Mouse (Mus musculus): Measurements from ENCODE around the gene Mrln. TPM values are rescaled to one million over a fixed set of nuclear protein-coding genes. Genes with fewer than 3 reads are reported as not detected.

Gene Mrln
- polyA plus RNA-seq, 1 experiment from 2014 or later, result 11.0 TPM

DNA sequence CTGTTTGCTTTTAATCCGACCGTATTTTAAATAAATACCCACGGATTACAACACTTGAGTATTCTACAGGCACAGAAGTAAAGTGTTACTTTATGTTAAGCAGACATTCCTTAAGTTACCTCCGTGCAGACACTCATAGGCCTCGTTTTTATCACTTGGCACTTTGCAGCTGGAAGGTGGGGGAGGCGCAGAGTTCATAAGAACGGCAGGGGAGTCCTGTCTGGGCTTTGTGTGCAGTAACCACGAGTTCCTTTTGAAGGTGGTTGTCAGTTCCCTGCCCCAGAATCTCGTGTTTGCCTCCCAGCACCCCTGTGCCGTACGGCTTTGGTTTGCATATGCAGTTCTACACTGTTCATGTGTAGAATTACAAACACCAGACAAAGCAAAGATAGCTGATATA is 36.8 kb upstream of the Mrln start:
- Histone ChIP-seq H3K36me3 (ENCODE audit: control insufficient read depth, insufficient read depth, low read length) (no peaks in the 10 kb centered on the region; the same call in 1 of the 2 replicates), H3K4me1 (ENCODE audit: control insufficient read depth, insufficient read depth, low read length) (no peaks in the 10 kb centered on the region), H3K27me3 (ENCODE audit: control insufficient read depth, insufficient read depth, low read length) (no peaks in the 10 kb centered on the region), H3K4me3 (ENCODE audit: low read depth, low read length) (no peak overlapping the region), H3K27ac (ENCODE audit: low read depth, low read length) (no peak overlapping the region), H3K9me3 (ENCODE audit: control insufficient read depth, low read length) (no peaks in the 10 kb centered on the region), H3K4me2 (ENCODE audit: low read depth) (no peak overlapping the region), H3K9ac (ENCODE audit: low read length) (no peak overlapping the region)
- DNase-seq (ENCODE audit: low spot score) (no peak), ATAC-seq (ENCODE audit: insufficient read depth, low FRiP score, low TSS enrichment) (no peak)
- WGBS, result 78% methylated on average over 11 of the region's 11 CpGs

DNA sequence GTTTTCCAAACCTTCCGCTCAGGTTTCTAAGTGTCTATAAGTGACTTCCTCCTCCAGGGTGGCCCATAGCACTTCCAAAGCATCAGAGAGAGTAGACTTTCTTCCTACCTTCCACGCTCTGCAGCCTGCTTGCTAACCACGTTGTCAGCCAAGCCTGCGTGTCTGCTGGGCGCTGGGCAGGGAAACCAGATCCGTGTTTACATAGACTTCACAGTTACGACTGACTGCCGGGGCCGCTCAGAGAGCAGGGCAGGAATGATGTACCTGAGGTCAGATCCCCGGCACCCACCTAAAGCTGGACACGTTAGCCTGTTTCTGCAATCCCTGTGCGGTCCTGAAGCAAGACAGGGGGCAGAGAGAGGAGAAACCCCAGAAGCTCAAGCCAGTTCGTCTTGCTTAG is 36.1 kb upstream of the Mrln start:
- WGBS, result 77% methylated on average over 13 of the region's 13 CpGs

DNA sequence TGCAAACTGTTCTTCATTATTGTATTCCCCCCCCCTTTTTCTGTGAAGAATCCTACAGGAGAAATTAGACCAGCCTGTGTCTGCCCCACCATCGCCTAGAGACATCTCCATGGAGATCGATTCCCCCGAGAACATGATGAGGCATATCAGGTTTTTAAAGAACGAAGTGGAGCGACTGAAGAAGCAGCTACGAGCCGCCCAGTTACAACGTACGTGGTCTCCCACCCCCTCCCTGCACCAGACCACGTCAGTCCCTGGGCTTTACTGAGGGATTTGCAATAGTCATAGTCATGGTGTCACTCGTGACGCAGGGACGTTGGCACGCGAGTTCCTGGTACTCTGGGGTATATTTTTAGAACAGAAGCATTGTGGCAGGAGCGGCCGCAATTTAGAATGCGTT is 35.4 kb upstream of the Mrln start:
- Histone ChIP-seq H3K4me1 (ENCODE audit: control insufficient read depth, insufficient read depth, low read length) (no peaks in the 10 kb centered on the region), H3K4me2 (ENCODE audit: low read depth) (no peak overlapping the region), H3K9ac (ENCODE audit: low read length) (no peak overlapping the region), H3K4me3 (ENCODE audit: low read depth, low read length) (no peak overlapping the region), H3K27me3 (ENCODE audit: control insufficient read depth, insufficient read depth, low read length) (no peaks in the 10 kb centered on the region), H3K27ac (ENCODE audit: low read depth, low read length) (no peak overlapping the region), H3K9me3 (ENCODE audit: control insufficient read depth, low read length) (no peaks in the 10 kb centered on the region), H3K36me3 (ENCODE audit: control insufficient read depth, insufficient read depth, low read length) (no peaks in the 10 kb centered on the region; the same call in 1 of the 2 replicates)
- ATAC-seq (ENCODE audit: insufficient read depth, low FRiP score, low TSS enrichment) (no peak), DNase-seq (ENCODE audit: low spot score) (no peak)
- WGBS, result 88% methylated on average over 18 of the region's 18 CpGs

More for the DNA sequence above, 36.1 kb upstream of the Mrln start:
- DNase-seq (ENCODE audit: low spot score), result no peak
- no peak for ATAC-seq (ENCODE audit: insufficient read depth, low FRiP score, low TSS enrichment)
- Histone ChIP-seq H3K36me3 (ENCODE audit: control insufficient read depth, insufficient read depth, low read length) (no peaks in the 10 kb centered on the region; the same call in 1 of the 2 replicates), H3K4me1 (ENCODE audit: control insufficient read depth, insufficient read depth, low read length) (no peaks in the 10 kb centered on the region), H3K4me3 (ENCODE audit: low read depth, low read length) (no peak overlapping the region), H3K27ac (ENCODE audit: low read depth, low read length) (0 out of 2 replicates have a peak overlapping the region, but pooled peaks have one; percentile 20), H3K9ac (ENCODE audit: low read length) (no peak overlapping the region), H3K27me3 (ENCODE audit: control insufficient read depth, insufficient read depth, low read length) (no peaks in the 10 kb centered on the region), H3K9me3 (ENCODE audit: control insufficient read depth, low read length) (no peaks in the 10 kb centered on the region), H3K4me2 (ENCODE audit: low read depth) (no peak overlapping the region)

GRCm38 (mm10) chr10:70173314-70173713 is 31.1 kb upstream of the Mrln start:
- Histone ChIP-seq H3K4me1 (ENCODE audit: control insufficient read depth, insufficient read depth, low read length) (no peaks in the 10 kb centered on the region), H3K9me3 (ENCODE audit: control insufficient read depth, low read length) (no peaks in the 10 kb centered on the region), H3K27me3 (ENCODE audit: control insufficient read depth, insufficient read depth, low read length) (no peaks in the 10 kb centered on the region), H3K9ac (ENCODE audit: low read length) (no peak overlapping the region), H3K27ac (ENCODE audit: low read depth, low read length) (no peak overlapping the region), H3K36me3 (ENCODE audit: control insufficient read depth, insufficient read depth, low read length) (no peaks in the 10 kb centered on the region; the same call in 1 of the 2 replicates), H3K4me3 (ENCODE audit: low read depth, low read length) (no peak overlapping the region), H3K4me2 (ENCODE audit: low read depth) (no peak overlapping the region)
- WGBS, result 60% methylated on average over 3 of the region's 3 CpGs
- DNase-seq (ENCODE audit: low spot score) (peak; percentile 68), ATAC-seq (ENCODE audit: insufficient read depth, low FRiP score, low TSS enrichment) (no peak)

GRCm38 (mm10) chr10:70174494-70175190 is 29.8 kb upstream of the Mrln start:
- Histone ChIP-seq H3K9me3 (ENCODE audit: control insufficient read depth, low read length) (no peaks in the 10 kb centered on the region), H3K4me2 (ENCODE audit: low read depth) (no peak overlapping the region), H3K4me3 (ENCODE audit: low read depth, low read length) (no peak overlapping the region), H3K27me3 (ENCODE audit: control insufficient read depth, insufficient read depth, low read length) (no peaks in the 10 kb centered on the region), H3K4me1 (ENCODE audit: control insufficient read depth, insufficient read depth, low read length) (no peaks in the 10 kb centered on the region), H3K36me3 (ENCODE audit: control insufficient read depth, insufficient read depth, low read length) (no peaks in the 10 kb centered on the region), H3K9ac (ENCODE audit: low read length) (no peak overlapping the region), H3K27ac (ENCODE audit: low read depth, low read length) (no peak overlapping the region)
- 82% methylated on average over 16 of the region's 16 CpGs for WGBS
- DNase-seq (ENCODE audit: low spot score) (no peak), ATAC-seq (ENCODE audit: insufficient read depth, low FRiP score, low TSS enrichment) (no peak)

DNA sequence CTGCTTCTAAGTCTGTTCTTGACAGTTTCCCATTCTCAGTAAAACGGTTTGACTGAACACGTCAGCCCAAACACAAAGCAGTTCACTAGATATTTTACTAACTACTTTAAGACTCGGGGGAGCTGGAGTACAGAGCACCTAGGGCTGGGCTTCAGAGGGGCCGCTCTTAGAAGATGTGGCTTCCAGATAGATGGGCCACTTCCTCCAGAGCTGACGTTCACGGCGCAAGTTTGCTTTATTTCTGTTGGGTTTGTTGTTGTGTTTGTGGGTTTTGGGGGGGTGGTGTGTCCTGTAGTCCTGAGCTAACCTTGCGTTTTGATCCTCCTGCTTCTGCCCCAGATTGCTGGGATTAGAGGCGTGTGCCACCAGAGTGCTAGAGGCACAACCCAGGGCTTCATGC is 23.7 kb upstream of the Mrln start:
- Histone ChIP-seq H3K36me3 (ENCODE audit: control insufficient read depth, insufficient read depth, low read length) (no peaks in the 10 kb centered on the region), H3K9me3 (ENCODE audit: control insufficient read depth, low read length) (no peaks in the 10 kb centered on the region), H3K4me3 (ENCODE audit: low read depth, low read length) (no peak overlapping the region), H3K9ac (ENCODE audit: low read length) (no peak overlapping the region), H3K4me1 (ENCODE audit: control insufficient read depth, insufficient read depth, low read length) (no peaks in the 10 kb centered on the region), H3K27me3 (ENCODE audit: control insufficient read depth, insufficient read depth, low read length) (no peaks in the 10 kb centered on the region), H3K4me2 (ENCODE audit: low read depth) (no peak overlapping the region), H3K27ac (ENCODE audit: low read depth, low read length) (no peak overlapping the region)
- DNase-seq (ENCODE audit: low spot score) (no peak), ATAC-seq (ENCODE audit: insufficient read depth, low FRiP score, low TSS enrichment) (no peak)
- 91% methylated on average over 9 of the region's 9 CpGs for WGBS

- no peak overlapping the region for H3K4me2 ChIP-seq (ENCODE audit: low read depth)
- H3K36me3 ChIP-seq (ENCODE audit: control insufficient read depth, insufficient read depth, low read length), result no peaks in the 10 kb centered on the region
- H3K4me3 ChIP-seq (ENCODE audit: low read depth, low read length), result no peak overlapping the region
- no peak overlapping the region for H3K27ac ChIP-seq (ENCODE audit: low read depth, low read length)
- no peak for ATAC-seq (ENCODE audit: insufficient read depth, low FRiP score, low TSS enrichment)
- H3K4me1 ChIP-seq (ENCODE audit: control insufficient read depth, insufficient read depth, low read length), result no peaks in the 10 kb centered on the region
- no peaks in the 10 kb centered on the region for H3K9me3 ChIP-seq (ENCODE audit: control insufficient read depth, low read length)
- WGBS, result 87% methylated on average over 11 of the region's 11 CpGs
- H3K9ac ChIP-seq (ENCODE audit: low read length), result no peak overlapping the region
- no peaks in the 10 kb centered on the region for H3K27me3 ChIP-seq (ENCODE audit: control insufficient read depth, insufficient read depth, low read length)
- DNase-seq (ENCODE audit: low spot score), result no peak
Measured at GRCm38 (mm10) chr10:70181279-70181972, 23.0 kb upstream of the Mrln start.

DNA sequence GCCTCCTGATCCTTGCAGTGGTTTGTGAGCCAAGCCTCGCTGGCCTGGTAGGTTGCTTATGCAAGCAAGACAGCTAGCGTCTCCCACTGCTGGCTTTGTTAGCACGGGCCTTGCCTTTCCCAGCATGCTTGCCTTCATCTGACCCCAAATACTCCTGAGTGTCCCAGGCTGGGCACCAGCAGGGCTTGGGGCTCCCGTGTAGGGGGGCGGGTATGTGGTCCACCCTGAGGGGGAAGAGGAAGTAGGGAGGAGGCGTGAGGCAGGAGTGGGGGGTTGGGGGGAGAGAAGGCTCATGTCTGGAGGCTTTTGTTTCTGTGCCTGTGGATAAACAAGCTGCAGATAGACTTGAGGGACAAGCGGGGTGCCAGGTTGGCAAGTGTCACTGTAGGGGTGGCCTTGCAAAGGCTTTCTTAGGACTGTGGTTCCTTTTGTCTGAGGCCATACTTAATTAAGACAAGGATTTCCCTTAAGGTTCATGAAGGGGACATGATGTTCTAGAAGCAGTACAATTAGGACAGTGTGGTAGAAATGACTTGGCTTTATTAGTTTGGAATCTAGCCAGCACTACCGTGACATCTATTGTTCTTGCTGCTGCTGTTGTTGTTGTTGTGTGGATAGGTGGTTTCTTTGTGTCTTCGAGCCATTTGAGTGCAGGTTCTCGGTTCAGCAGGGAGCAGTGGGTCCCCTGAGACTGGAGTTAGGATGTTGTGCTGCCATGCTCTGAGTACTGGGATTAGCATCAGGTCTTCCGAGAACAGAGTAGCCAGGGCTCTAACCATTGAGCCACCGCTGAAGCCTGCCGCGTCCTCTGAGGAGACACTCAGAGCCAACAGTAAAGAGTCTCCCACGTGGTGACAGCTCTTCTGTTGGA is 21.0 kb upstream of the Mrln start:
- Histone ChIP-seq H3K27ac (ENCODE audit: low read depth, low read length) (no peak overlapping the region), H3K27me3 (ENCODE audit: control insufficient read depth, insufficient read depth, low read length) (no peaks in the 10 kb centered on the region), H3K36me3 (ENCODE audit: control insufficient read depth, insufficient read depth, low read length) (peaks cover 6% of the 10 kb centered on the region), H3K4me1 (ENCODE audit: control insufficient read depth, insufficient read depth, low read length) (no peaks in the 10 kb centered on the region), H3K9me3 (ENCODE audit: control insufficient read depth, low read length) (no peaks in the 10 kb centered on the region), H3K9ac (ENCODE audit: low read length) (no peak overlapping the region), H3K4me2 (ENCODE audit: low read depth) (no peak overlapping the region), H3K4me3 (ENCODE audit: low read depth, low read length) (no peak overlapping the region)
- WGBS, result 73% methylated on average over 15 of the region's 15 CpGs
- DNase-seq (ENCODE audit: low spot score) (no peak), ATAC-seq (ENCODE audit: insufficient read depth, low FRiP score, low TSS enrichment) (no peak)

Data from neural tube, embryonic 11.5 days (tissue).